Mouse (Mus musculus) liver, embryonic 18 days (tissue): ENCODE results near the gene Csad. TPM values are rescaled to one million over a fixed set of nuclear protein-coding genes. Genes with fewer than 3 reads are reported as not detected.

ENCODE experiments used
- polyA plus RNA-seq: library from polyadenylated mRNA; depleted of rRNA; stranded (reverse); fragments of >200 nt; gene quantifications from 2 replicates; pipeline ENCODE4 v1.2.3, GENCODE M21; 2012; rRNA removed

Csad gene
- polyA plus RNA-seq: 137 and 161 TPM in 2 replicates

GRCm38 (mm10) chr15:102204674-102205505 lies at the start of gene Csad:
TSS of gene Csad (minus strand) at chr15:102204724.

DNA sequence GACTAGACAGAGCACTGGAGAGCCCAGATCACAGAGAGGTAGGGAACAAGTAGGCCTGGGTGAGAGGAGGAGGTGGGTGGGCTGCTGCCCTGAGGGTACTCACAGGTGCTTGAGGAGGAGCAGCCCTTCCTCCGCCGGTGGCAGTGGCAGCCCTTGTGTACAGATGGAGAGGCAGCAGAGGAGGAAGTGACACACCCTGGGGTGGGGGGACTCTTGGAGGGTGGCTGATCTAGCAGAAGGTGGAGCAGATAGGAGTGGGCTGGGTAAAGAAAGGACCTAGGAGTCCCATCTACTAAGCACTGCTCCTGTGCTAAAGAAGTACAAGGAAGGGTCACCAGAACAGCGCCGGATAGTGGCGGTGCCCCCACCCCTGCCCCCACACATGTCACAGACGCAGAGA lies 27.2 kb upstream of the Csad start, which contains the start of gene Itgb7:
Gene Itgb7, minus strand, starts transcription at position 197 of the 400 bp plus-strand sequence.

GRCm38 (mm10) chr15:102202971-102203834 lies 1.3 kb downstream of the Csad start, which contains the start of gene Zfp740:
TSS of gene Zfp740 (plus strand) at chr15:102203249.

GRCm38 (mm10) chr15:102150301-102151135 lies 54.0 kb downstream of the Csad start, which contains the start of gene Soat2:
TSS of gene Soat2 (plus strand) at chr15:102150526.

DNA sequence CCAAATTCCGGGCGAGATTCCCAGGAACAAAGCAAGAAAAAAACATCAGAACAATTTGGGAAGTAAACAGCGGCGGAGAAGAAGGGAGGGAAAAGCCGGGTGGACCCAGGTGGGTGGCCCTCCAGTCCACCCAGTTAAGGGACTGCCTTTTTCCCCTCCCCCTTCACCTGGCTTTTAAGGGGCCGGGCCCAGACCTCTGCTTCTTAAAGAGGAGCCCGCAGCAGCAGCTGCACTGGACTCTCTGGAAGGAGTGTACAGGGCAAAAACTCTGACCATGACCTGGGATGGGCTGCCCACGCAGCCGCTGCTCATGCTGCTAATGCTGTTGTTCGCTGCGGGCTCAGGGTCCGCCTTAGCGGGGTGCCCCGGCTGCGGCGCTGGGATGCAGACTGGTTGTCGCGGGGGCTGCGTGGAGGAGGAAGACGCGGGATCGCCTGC lies 60.2 kb downstream of the Csad start, which contains the start of gene Igfbp6:
Gene Igfbp6, plus strand, starts transcription at position 89 of the 438 bp plus-strand sequence.

GRCm38 (mm10) chr15:102136129-102136758 lies 68.3 kb downstream of the Csad start, which contains the start of gene Spryd3:
TSS of gene Spryd3 (minus strand) at chr15:102136234.

Other genes starting within 250 kb of the Csad start
- 70.7 and 89.5 TPM in 2 replicates for gene Krt8, start 200.2 kb downstream of the Csad start, polyA plus RNA-seq
- gene Krt18, start 176.5 kb downstream of the Csad start, polyA plus RNA-seq: 69.9 and 86.6 TPM in 2 replicates
- gene Eif4b, start 131.0 kb downstream of the Csad start, polyA plus RNA-seq: 57.2 and 64.5 TPM in 2 replicates
- 9.6 and 10.3 TPM in 2 replicates for gene Tns2, start 104.3 kb downstream of the Csad start, polyA plus RNA-seq
- 14.1 and 15.2 TPM in 2 replicates for gene Spryd3, start 68.5 kb downstream of the Csad start, polyA plus RNA-seq
- gene Igfbp6, start 60.4 kb downstream of the Csad start, polyA plus RNA-seq: 2.3 and 2.6 TPM in 2 replicates
- gene Soat2, start 54.2 kb downstream of the Csad start, polyA plus RNA-seq: 26.4 and 26.5 TPM in 2 replicates
- gene Zfp740, start 1.5 kb downstream of the Csad start, polyA plus RNA-seq: 17.1 and 18.6 TPM in 2 replicates
- 2.8 and 2.9 TPM in 2 replicates for gene Itgb7, start 27.2 kb upstream of the Csad start, polyA plus RNA-seq
- 3.1 and 3.6 TPM in 2 replicates for gene Rarg, start 52.8 kb upstream of the Csad start, polyA plus RNA-seq
- gene Gm9918, start 65.8 kb upstream of the Csad start, polyA plus RNA-seq: 0.01 and 0.02 TPM in 2 replicates
- 14.0 and 14.1 TPM in 2 replicates for gene Mfsd5, start 74.7 kb upstream of the Csad start, polyA plus RNA-seq
- gene Espl1, start 91.5 kb upstream of the Csad start, polyA plus RNA-seq: 8.2 and 8.8 TPM in 2 replicates
- gene Pfdn5, start 121.4 kb upstream of the Csad start, polyA plus RNA-seq: 87.7 and 89.5 TPM in 2 replicates
- gene Myg1, start 127.0 kb upstream of the Csad start, polyA plus RNA-seq: 25.2 and 28.0 TPM in 2 replicates
- gene Aaas, start 146.0 kb upstream of the Csad start, polyA plus RNA-seq: 18.3 and 19.1 TPM in 2 replicates
- gene Sp7, start 162.5 kb upstream of the Csad start, polyA plus RNA-seq: 0.01 TPM in 2 replicates
- 8.2 and 8.8 TPM in 2 replicates for gene Sp1, start 201.4 kb upstream of the Csad start, polyA plus RNA-seq
- 0.02 and 0.06 TPM in 2 replicates for gene Amhr2, start 240.6 kb upstream of the Csad start, polyA plus RNA-seq